Mouse (Mus musculus) layer of hippocampus, postnatal 36 days (tissue): ENCODE measurements around the gene Adamtsl3. TPM values are rescaled to one million over a fixed set of nuclear protein-coding genes. Genes with fewer than 3 reads are reported as not detected.

Experiments
- DNase-seq, 2 experiments: peaks; one replicate each; pipeline ENCODE4 v3.0.0; 2022
- total RNA-seq, 2 experiments: library from RNA; stranded (reverse); gene quantifications; 2 replicates each; pipeline ENCODE4 v1.2.3; 2021

The Adamtsl3 gene
- total RNA-seq, result 1 to 10 TPM; 1.4 to 2.3 TPM

GRCm38 (mm10) chr7:82335211-82336121 is at the start of gene Adamtsl3:
Gene Adamtsl3 (plus strand): TSS chr7:82335694.
- DNase-seq, result peak in 1 of 2 experiments; percentile 8

- no peak for DNase-seq
Measured at GRCm38 (mm10) chr7:82287242-82287641, 48.3 kb upstream of the Adamtsl3 start.

- no peak for DNase-seq
Measured at GRCm38 (mm10) chr7:82293441-82293840, 42.1 kb upstream of the Adamtsl3 start.

- no peak for DNase-seq
Measured at GRCm38 (mm10) chr7:82294083-82294482, 41.4 kb upstream of the Adamtsl3 start.

- DNase-seq, result no peak
Measured at GRCm38 (mm10) chr7:82294611-82295010, 40.9 kb upstream of the Adamtsl3 start.

- DNase-seq, result no peak
Measured at GRCm38 (mm10) chr7:82308398-82308797, 27.1 kb upstream of the Adamtsl3 start.

DNA sequence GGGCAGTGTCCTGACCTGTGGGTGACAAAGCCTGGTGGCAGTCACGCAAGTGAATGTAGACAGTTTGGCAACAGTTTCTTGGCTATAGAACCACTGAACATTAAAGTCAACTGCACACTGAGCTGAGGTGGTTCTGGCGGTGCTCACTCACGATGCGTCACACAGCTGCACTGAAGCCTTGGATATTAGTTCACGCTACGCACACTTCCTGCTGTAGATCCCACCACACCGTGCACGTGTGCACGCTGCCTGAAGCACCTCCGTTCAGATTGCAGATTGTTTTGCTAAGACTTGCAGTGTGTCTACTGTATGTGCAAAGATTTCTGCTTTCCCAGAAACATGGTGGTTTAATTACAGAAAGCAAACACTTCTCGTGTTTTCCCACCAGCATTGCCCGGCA is 17.0 kb upstream of the Adamtsl3 start:
- no peak for DNase-seq

DNA sequence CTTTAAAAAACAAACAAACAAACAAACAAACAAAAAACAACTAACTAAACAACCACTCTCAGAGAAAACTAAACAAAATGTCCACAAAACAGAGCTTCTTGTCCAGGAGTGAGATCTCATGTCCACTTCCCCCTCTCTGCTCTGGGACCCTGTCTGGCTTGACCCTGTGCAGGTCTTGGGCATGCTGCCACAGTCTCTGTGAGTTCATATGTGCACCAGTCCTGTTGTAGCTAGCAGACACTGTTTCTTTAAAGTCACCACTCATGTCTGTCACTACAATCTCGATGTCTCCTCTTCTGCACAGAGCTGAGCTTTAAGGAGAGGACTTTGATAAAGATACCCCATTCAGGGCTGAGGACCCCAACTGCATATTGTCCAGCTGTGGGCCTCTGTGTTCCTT is 8.9 kb upstream of the Adamtsl3 start:
- no peak for DNase-seq

GRCm38 (mm10) chr7:82327201-82327600 is 8.3 kb upstream of the Adamtsl3 start:
- no peak for DNase-seq

- DNase-seq, result no peak
Measured at GRCm38 (mm10) chr7:82327881-82328280, 7.6 kb upstream of the Adamtsl3 start.

DNA sequence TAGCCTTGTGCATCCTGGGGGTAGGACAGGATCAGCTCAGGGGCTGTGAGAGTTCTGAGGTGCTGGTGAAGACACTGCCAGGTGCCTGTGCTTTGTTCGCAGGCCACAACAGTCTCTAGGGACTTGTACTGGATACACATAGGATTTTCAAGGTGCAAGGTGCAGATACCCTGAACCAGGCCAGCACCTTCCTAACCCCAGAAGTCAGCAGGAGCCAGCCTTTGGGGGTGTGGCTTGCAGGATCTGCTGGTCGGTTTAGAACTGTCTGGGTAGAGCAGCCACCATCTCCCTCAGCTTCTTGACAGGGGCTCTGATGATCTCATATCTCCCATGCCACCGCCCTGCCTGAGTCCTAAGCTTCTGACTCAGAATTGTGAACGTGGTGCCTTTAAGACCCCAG is 5.7 kb upstream of the Adamtsl3 start:
- no peak for DNase-seq

DNA sequence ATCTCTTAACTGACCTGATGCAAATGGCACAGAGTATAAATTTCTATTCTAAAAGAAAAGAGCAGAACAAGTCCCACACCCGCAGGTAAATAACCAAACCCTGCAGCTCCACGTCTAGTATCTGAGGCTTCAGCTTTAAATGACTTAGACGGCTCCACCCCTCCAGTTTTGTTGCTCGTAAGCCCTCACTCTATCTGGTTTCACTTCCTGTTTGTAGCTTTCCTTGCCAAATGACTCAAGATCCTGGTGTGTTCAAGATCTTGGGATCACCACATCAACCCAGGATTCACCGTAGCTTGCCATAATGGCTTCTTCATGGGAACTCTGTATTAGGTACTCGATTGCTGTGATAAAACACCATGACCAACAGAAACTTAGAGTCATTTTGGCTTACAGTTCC is 4.6 kb upstream of the Adamtsl3 start:
- DNase-seq, result no peak

- DNase-seq, result no peak
Measured at GRCm38 (mm10) chr7:82334000-82334399, 1.5 kb upstream of the Adamtsl3 start.

DNA sequence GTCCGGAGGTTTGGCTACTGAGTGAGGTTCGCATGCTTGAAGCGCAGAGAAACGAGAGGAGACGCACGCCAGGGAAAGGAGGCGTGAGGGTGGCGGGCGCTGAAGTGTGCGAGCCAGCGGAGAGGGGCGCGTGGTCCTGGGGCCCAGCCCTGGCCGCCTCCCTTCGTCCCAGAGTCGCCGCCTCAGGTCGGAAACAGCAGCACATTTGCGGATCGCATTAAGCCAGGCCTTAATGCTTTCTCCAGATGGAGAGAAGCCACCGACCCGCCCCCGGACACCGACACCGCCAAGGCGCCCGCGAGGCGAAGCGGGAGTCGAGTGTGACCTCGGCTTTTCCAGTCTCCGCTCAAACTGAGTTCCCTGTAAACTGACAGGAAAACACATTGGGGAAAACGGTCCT is 638 bp downstream of the Adamtsl3 start:
- DNase-seq, result no peak

- DNase-seq, result no peak
Measured at GRCm38 (mm10) chr7:82338121-82338520, 2.6 kb downstream of the Adamtsl3 start.

GRCm38 (mm10) chr7:82338532-82338931 is 3.0 kb downstream of the Adamtsl3 start:
- DNase-seq, result no peak

DNA sequence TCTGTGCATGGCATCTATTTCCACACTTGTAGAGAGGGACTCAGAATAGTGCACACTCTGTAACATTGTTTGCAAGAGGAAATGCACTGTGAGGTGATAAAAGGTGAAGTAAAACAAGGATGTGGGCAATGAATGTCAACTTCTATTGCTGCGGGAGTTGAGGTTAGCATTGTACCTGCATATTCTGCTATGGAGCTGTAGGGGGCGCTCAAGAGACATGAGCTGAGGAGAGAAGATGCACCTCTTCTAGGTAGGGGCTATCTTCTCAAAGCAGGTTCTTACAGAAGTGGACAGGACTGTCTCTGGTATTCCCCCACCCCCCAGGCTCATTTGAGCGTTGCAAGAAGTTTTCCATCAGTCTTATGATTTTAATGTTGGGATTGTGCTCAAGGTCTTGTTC is 3.7 kb downstream of the Adamtsl3 start:
- no peak for DNase-seq

DNA sequence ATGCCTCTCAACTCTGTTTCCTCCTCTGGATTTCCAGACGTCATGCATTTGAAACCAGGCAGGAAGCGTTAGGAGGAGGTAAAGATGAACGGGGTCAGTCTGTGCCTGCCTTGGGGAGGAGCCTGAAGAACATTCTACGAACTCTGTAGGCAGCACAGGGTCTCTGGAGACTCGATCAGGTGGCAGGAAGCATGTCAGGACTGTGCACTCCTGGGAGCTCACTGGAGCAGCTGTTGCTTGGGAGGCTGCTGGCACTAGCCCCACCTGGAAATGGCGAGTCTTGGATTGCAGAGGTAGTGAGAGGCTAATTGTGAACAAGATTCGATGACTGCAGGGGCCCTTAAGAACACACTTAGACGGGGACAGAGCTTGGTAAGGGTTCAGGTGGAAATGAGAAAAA is 6.0 kb downstream of the Adamtsl3 start:
- no peak for DNase-seq

DNA sequence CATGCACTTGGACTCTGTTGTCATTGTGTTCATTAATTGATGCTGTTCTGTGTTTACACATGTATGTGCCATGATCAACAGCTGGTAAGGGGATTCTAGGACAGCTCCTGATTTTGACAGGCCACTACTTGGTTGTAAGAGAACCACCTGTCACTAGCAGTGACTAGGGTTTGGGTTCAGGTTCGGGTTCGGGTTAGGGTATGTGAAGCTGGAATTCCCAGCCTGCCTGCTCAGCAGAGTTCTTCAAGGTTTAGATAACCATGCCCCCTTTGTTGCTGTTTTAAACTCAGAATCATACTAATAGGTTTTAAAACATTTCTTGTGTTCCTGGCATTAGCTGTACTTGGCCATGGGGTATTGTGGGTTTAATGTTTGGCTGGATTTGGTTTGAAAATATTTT is 11.2 kb downstream of the Adamtsl3 start:
- no peak for DNase-seq

DNA sequence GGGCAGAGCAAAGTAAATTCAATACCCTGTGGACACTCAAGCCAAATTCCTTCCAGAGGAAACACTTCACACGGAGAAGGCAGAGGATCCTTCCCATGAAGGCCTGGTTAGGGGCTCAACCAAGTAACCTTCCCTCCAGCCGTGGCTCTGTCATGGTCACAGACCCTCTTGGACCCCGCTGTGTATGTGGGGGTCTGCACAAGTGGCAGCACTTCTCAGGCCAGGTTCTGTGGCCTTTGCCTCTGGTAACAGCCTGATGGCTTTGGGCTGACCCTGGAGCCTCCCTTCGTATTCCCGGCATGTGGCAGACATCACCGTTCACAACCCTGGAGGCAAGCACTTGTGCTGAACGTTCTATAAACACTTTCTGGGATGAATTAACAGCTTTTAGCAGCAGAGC is 14.3 kb downstream of the Adamtsl3 start:
- DNase-seq, result no peak

DNA sequence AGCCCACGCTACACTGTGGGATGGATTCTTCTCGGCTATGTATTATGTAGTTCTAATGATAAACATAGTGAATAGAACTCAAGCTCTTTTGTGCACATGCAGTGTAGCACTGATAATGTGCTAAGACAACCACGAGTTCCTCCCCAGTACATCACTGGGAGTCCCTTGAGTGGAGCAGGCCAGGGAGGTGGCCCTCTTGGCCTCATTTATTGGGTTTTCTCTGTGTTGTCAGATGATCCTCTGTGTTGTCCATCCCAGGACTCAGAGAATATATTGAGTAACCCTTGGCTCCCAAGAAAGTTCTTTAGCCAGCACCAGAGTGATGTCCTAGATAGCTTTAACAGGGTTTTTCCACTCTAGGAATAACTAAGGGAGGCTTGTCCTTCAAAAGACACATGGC is 14.9 kb downstream of the Adamtsl3 start:
- no peak for DNase-seq

GRCm38 (mm10) chr7:82359146-82359545 is 23.7 kb downstream of the Adamtsl3 start:
- DNase-seq, result no peak

DNA sequence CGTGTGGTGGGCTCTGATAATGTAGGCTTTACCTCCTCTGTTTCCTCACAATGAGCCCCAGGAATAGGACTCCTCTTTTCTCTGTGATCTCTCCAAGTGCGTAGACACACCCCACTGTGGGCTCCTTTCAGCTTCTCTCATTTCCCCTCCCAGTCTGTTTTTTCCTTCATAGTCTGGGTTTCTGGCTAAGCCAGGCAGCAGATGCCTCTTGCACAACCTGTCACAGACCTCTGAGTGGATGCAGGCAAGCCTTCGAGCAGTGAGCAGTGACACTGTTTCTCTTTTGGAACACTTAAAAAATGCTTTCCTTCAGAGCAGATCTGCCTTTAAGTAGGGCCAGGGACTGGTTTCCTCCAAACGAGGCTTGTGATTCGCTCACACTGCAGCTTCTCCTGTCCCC is 24.2 kb downstream of the Adamtsl3 start:
- no peak for DNase-seq

DNA sequence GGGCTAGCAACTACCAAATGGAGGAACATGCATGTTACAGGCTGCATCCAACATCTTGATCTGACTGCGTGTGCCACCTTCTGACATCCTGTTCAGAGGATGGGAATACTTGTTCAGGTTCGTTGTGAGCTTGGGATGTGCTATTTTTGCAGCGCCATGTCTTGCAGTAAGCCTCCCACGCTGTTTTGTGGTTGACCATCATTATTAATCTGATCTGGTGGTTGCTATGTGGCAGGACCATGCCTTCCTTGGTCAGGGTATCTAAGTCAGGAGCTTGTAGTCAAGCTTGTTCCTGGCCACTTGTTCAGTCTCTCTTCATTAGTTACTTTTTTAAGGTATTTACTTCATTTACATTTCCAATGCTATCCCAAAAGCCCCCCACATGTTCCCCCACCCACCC is 24.7 kb downstream of the Adamtsl3 start:
- no peak for DNase-seq

GRCm38 (mm10) chr7:82361127-82361526 is 25.6 kb downstream of the Adamtsl3 start:
- no peak for DNase-seq
